Mouse (Mus musculus) adrenal gland, postnatal 36 days (tissue): ENCODE measurements around the gene Dlk1. TPM values are rescaled to one million over a fixed set of nuclear protein-coding genes. Genes with fewer than 3 reads are reported as not detected.
"Not testable (repeated sequence)": the region's sequence is repeated elsewhere in the genome, so short reads cannot be mapped to it uniquely, and the experiment has no call there.

Experiments used
- DNase-seq, 2 experiments: peaks; one replicate each; pipeline ENCODE4 v3.0.0; 2021; ENCODE audit warnings: mixed read lengths in 1 of 2
- total RNA-seq, 2 experiments: library from RNA; stranded (reverse); gene quantifications; 2 replicates each; pipeline ENCODE4 v1.2.3; 2021

Dlk1 gene
- total RNA-seq, 2 experiments from 2014 or later, result 490 to 535 TPM

DNA sequence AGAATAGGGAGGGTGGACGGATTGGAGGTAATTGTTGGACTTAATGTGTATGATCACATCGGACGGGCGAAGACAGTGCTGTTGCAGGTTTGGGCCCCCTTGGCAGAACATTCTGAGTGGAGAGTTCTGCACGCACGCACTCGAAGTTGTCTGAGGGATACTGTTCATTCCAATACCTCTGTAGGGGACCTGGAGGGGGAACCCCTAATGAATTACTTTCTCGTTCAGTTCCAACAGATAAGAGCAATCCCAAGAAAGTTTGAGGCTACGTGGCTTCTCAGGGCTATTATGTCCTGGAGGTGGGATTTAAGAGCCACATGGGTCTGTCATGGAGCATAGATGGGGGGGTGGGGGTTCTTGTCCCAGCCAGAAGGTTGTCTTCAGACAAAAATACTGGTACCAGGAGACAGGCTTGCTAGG is 21.6 kb downstream of the Dlk1 start:
- no peak for DNase-seq

- DNase-seq, result no peak
Observed at GRCm38 (mm10) chr12:109475501-109475900, 22.9 kb downstream of the Dlk1 start.

GRCm38 (mm10) chr12:109486525-109486924 is 33.9 kb downstream of the Dlk1 start:
- DNase-seq, result not testable (repeated sequence)

- DNase-seq, result no peak
Observed at GRCm38 (mm10) chr12:109491701-109492100, 39.1 kb downstream of the Dlk1 start.

- no peak for DNase-seq
Observed at GRCm38 (mm10) chr12:109493381-109493780, 40.8 kb downstream of the Dlk1 start.

GRCm38 (mm10) chr12:109495016-109495644 is 42.5 kb downstream of the Dlk1 start:
- DNase-seq, result no peak

- no peak for DNase-seq
Observed at GRCm38 (mm10) chr12:109496397-109496796, 43.8 kb downstream of the Dlk1 start.

DNA sequence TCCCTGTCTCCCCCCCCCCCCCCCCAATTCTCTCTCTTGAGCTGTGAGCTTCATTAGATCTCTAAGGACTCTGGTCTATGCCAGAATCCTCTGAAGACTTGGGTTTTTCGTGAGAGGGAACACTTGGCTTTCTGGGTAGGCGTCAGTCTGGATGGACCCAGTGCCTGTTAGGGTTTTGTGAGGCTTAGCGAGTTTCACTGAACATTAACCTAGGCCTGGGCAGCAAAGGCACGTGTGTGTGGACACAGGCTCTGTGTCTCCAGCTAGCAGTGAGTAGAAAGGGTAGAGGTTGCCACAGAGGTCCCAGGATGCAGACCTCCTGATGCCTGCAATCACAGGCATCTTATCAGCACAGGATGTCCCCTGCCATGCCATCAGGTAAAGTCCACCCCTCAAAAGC is 48.4 kb downstream of the Dlk1 start:
- DNase-seq, result no peak

- no peak for DNase-seq
Observed at GRCm38 (mm10) chr12:109502360-109503040, 49.9 kb downstream of the Dlk1 start.

DNA sequence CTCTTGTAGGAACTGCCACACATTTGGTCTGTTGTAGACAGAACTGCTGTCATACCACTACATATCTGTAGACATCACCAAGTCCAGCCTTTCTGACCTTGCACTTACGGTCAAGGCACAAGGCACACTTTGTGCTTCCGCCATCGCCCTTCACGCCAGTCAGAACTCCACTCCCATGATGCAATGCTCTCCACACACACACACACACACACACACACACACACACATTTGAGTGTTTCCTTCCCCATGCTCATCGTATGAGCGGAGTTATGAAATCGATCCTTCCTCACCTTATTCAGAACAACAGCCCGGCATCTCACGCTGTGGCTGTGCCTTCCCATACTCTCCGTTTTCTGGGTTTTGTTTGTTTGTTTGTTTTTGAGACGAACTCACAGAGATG is 55.1 kb downstream of the Dlk1 start:
- no peak for DNase-seq

DNA sequence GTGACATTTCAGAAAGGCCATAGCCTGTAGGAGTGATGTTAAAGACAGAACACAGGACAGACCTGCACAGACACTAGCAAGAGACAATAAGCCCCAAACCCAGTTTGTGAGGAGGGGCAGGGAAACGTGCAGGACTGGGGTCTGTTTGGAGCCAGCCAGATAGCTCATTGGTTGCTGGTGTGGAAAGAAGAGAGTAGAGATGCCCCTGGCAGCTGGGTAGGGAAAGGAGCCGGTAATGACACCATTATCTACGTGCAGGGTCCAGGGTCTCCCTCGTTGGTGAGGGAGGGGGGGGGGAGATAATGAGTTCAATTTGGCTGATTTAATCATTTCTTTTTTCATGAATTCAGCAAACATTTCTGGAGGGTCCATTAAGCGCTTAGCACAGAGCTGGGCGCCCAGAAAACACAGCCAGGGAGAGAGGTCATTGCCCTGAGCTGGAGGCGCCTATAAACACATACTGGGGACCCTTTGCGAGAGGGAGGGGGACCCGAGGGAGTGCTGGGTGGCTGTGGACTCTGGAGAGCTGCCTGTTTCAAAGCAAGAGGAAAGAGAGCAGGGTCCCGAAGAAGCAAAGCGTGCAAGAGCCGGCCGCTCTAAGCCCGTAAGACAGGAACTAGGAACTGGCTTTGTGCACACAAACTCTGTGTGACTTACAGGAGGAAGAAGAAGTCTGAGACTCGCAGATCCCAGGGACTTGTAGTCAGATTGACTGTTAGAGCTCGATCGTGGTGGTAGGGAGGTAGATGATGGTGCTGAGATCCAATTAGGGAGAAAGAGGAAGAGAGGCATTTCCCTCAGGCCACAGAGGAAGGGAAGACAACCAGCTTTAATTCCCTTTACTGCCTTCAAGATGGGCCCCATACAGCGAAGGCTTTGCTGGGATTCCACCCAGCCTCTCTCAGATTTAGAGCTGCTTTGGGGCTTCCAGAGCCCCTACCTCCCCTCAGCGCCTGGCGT is 56.2 kb downstream of the Dlk1 start:
- no peak for DNase-seq

GRCm38 (mm10) chr12:109509531-109510137 is 57.0 kb downstream of the Dlk1 start:
- DNase-seq, result no peak

DNA sequence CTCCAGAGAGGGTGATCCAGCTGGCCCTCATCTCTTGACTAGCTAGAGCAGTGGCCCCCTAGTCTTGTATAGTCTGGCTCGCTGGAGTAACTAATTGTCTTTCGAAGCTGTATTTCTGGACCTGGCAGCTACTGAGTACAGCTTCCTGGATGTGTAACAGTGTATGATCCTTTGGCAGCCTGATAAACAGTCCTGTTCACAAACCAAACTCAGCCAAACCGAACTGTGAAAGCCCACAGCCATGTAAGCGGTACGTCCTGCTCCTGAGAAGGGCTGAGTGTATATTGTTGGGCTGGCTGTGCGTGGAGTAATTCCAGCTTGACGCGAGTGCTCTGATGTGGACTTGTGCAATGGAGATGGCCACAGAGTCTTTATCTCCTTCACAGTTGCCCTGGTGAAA is 57.6 kb downstream of the Dlk1 start:
- no peak for DNase-seq

DNA sequence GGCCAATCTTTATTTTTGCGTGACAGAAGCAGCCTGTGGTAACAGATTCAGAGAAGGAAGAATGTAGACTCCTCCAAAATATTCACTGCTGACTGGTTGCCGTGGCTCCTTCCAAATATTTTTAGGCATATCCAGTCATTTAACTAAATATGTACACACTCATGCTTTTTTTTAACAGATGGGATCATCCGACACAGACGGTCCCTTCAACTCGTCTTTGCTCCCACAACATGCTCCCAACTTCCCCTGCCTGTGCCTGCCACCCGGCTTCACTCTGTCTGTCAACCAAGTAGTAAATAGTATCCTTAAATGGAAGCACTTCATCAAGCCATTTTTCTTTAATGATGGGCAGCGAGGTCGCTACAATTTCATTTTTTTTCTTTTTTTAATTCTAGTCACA is 58.8 kb downstream of the Dlk1 start:
- no peak for DNase-seq

- peak; percentile 19 to 22 for DNase-seq
Observed at GRCm38 (mm10) chr12:109512151-109512907, 59.7 kb downstream of the Dlk1 start.

Other genes with a start within 250 kb of the Dlk1 start
- gene Rtl1, start 147.5 kb downstream of the Dlk1 start, total RNA-seq, result 1 to 10 TPM; 3.9 to 9.7 TPM